Mouse (Mus musculus) left cerebral cortex, adult 9 months (tissue): ENCODE results near the gene Foxp1.

ENCODE experiments used
- DNase-seq, 2 experiments: peaks; one replicate each; pipeline ENCODE4 v3.0.0; 2022; ENCODE audit warnings: low spot score in 2 of 2

The Foxp1 gene

GRCm38 (mm10) chr6:99135938-99136729 lies 386.4 kb downstream of the Foxp1 start:
- no peak for DNase-seq

GRCm38 (mm10) chr6:99131815-99132214 lies 390.7 kb downstream of the Foxp1 start:
- no peak for DNase-seq

- DNase-seq: no peak
These were observed 391.6 kb downstream of the Foxp1 start for GRCm38 (mm10) chr6:99130758-99131410.

DNA sequence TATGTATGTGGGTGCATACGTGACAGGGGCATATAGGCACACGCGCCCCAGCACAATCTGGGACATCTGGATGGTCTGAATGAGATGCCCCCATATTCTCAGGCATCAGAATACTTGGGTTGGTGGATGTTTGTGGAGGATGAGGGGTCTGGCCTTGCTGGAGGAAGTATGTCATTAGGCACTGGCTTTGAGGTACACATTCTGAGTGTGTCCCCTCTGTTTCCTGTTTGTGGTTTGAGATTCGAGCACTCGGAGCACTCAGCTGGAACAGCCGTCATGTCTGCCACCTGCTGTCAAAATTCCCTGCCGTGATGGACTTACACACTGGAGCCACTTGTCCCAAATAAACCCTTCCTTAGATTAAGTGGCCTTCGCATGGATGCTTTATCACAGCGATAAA lies 395.8 kb downstream of the Foxp1 start:
- no peak for DNase-seq

- no peak for DNase-seq
These were observed 401.4 kb downstream of the Foxp1 start for GRCm38 (mm10) chr6:99120776-99121766.

- no peak for DNase-seq
These were observed 404.0 kb downstream of the Foxp1 start for GRCm38 (mm10) chr6:99118534-99118933.

GRCm38 (mm10) chr6:99117411-99117810 lies 405.1 kb downstream of the Foxp1 start:
- no peak for DNase-seq

DNA sequence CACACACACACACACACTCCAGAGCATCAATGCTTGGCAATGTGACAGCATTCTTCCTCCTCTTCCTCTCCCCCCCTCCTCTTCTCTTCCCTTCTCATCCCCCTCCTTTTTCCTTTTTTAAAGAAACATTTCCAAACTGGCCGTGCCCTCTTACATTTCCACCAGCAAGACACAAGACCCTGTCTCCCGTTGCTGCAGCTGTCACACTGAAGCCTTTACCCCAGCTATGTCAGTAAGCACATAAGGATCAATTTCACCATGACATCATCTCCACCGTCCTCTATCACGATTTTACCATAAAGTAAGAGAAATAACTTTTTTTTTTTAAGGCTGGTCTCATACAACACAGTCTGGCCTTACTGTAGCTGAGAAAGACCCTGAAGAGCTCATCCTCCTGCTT lies 410.7 kb downstream of the Foxp1 start:
- DNase-seq: no peak

DNA sequence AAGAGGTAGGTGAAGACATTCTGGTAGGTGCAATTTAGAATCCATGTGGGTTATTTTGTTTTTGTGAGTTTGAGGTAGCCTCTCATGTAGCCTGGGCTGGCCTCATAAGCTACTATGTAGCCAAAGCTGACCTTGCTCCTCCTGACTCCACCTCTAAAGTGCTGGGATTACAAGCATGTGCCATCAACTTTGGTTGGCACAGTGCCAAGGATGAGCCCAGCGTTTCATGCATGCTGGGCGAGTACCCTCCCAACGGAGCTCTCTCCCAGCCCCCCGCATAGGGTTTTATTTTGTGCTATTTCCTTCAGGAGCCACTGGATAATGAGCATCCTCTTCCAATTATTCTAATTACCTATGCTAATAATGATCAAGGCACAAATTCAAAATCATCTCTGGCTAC lies 414.1 kb downstream of the Foxp1 start:
- DNase-seq: no peak

DNA sequence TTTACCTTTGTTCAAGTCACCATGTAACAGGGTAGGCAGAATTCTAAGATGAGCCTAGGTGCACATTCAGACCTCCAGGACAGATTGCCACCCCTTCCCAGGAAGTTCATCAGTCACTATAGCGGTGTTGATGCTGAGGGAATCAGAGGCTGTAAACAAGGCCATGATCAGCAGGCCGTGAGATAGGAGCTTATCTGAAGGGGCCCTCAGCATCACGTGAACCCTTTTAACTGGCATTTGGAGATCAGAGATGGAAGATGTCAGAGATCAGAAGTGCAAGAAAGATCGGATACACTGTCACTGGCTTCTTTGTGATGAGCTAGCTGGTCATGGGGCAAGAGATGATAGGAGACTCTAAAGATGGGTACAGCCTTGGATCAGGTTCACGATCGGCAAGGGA lies 414.8 kb downstream of the Foxp1 start:
- no peak for DNase-seq

DNA sequence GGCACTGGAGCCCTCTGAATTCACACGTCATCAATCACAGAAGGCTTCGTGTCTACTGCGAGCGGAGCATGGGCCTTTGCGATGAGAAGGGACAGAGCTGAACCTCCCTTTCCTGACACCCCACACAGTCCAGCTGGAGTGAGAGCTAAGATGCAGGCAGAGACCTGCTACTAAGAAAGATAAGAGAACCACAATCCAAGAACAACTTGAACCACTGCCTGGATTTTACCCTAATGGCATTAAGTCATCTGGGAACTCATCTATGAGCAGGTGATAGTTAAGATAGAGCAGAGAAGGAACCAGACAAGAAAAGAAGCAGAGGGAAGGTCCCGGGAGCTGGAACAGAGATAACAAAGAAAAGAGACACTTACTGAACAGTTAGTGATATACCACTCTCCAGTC lies 415.4 kb downstream of the Foxp1 start:
- no peak for DNase-seq

DNA sequence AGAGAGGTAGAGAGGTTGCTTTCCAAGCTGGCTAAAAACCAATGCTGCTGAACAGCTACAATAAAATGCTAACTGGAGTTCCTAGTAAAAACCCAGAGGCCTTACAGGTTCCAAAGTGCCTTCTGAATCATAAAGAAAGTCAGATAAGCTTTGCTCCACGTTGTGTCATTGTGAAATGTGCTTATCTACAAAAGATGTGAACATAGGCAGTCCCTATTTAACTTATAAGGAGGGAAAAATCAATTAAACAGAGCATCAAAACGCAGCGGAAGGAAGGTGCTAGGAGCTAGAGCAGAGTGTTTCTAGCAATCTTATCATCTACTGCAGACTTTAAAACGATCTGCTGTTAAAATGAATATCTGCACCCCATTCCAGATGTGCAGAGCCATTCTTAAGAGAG lies 416.5 kb downstream of the Foxp1 start:
- DNase-seq: no peak

- DNase-seq: no peak
These were observed 418.1 kb downstream of the Foxp1 start for GRCm38 (mm10) chr6:99104446-99104845.

GRCm38 (mm10) chr6:99103911-99104310 lies 418.6 kb downstream of the Foxp1 start:
- DNase-seq: no peak

- DNase-seq: no peak
These were observed 421.0 kb downstream of the Foxp1 start for GRCm38 (mm10) chr6:99101489-99101908.

- DNase-seq: no peak
These were observed 422.2 kb downstream of the Foxp1 start for GRCm38 (mm10) chr6:99100331-99100730.

DNA sequence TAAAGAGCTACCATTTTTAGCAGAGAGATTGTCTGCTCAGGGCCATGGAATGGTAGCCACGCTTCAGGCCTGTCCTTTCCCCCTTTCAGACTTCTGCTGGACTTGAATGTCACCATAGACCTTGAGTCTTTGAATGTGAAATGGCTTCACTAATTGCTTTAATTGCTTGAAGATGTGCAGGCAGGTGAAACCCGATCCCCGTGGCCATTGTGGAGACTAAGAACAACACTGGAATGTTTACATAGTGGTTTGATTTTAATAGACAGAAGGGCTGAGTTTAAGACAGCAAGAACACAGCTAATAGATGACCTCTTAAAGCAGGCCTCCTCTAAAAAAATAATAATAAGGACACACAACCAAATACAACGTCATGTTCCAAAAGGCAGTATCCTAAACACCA lies 422.7 kb downstream of the Foxp1 start:
- DNase-seq: no peak

- no peak for DNase-seq
These were observed 425.3 kb downstream of the Foxp1 start for GRCm38 (mm10) chr6:99097191-99097590.

- DNase-seq: no peak
These were observed 425.8 kb downstream of the Foxp1 start for GRCm38 (mm10) chr6:99096776-99097166.

GRCm38 (mm10) chr6:99096105-99096775 lies 426.3 kb downstream of the Foxp1 start:
- DNase-seq: peak in 1 of 2 experiments; percentile 30
